Mouse (Mus musculus): ENCODE measurements around the gene Tom1. TPM values are rescaled to one million over a fixed set of nuclear protein-coding genes. Genes with fewer than 3 reads are reported as not detected.

Tom1 gene
- polyA plus RNA-seq (2012; rRNA removed; ENCODE audit: low replicate concordance): 65.5 and 66.4 TPM in 2 replicates

DNA sequence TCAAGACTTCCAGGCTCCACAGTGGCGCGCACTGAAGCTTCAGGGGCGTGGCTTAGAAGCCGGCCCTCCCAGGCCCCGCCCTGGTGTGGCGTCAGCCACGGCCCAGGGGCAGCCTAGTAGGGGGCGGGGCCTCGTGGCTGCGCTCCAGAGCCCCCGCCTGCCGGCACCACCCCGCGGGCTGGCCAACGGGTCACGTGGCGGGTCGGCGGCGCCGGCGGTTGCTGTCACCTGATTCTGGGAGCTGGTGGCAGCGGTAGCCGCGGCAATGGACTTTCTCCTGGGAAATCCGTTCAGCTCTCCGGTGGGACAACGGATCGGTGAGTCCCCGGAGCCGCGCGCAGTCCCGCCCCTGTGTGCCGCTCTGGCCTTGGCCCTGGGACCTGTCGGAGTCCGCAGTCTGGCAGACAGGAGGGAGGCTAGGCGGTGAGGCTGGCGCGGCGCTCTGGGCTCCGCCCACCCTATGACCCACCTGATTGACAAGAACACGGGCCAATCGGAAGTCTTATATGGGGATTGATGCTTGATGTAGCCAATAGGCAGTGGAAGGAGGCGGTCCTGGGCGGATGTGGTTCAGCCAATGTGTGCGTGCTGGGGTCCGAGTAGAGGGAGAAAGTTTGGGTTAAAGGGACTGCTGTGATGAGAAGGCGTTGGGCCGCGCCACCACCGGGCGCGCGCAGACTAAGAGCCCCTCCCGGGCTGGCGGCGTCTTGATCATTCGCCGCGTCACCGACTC is at the start of gene Tom1:
Gene Tom1 (plus strand): TSS at position 195 of the 733 bp plus-strand sequence.

DNA sequence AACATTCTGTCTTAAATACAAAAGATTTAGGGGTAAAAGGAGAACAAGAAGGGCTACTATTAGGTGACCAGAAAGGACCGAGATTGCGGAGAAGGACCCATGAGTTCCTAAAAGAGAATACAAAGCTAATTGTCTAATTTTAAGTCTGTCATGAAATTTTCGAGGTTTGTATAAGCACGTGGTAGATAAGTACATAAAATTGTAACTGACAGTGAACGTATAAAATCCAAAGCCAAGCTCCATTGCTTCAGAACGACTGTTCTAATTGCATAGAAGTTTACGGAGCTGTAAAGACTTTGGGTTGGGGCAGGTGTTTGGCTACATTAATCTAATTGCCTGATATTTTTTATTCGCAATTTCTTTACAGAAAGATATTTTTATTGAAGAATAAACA is 40.4 kb upstream of the Tom1 start, which contains the start of gene Hmgxb4:
Gene Hmgxb4 (plus strand): TSS at position 276 of the 394 bp plus-strand sequence.

DNA sequence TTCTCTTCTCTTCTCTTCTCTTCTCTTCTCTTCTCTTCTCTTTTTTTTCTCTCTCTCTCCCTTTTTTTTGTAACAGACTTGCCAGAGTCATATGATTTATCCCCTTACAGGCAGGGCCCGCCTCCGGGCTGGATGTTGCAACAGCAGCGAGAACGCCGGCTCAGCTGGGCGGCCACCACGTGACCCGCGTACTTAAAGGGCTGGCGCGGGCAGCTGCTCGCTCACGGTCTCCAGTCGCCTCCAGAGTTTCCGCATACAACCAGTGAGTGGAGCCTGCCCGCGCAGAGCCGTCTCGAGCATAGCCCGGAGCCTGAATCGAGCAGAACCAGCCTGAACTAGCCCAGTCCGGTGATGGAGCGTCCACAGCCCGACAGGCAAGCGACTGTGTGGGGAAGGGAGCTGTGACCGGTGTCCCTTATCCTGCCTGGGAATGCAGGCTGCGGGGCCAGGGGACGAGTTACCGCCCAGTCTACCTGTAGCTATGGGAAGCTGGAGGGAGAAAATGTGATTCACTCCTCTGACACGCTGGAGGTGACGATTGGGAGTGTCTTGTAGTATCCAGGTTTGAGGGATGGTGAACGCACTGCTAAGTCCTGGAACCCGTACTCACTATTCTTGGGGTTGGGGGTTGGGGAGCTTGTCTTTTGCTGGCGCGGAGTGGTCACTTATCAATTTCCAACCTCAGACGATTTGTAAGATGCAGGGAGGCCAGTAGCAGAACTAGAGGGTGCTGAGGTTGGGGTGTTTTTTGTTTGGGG is 60.1 kb downstream of the Tom1 start, which contains the start of gene Hmox1:
Gene Hmox1 (plus strand): TSS at position 223 of the 758 bp plus-strand sequence.

DNA sequence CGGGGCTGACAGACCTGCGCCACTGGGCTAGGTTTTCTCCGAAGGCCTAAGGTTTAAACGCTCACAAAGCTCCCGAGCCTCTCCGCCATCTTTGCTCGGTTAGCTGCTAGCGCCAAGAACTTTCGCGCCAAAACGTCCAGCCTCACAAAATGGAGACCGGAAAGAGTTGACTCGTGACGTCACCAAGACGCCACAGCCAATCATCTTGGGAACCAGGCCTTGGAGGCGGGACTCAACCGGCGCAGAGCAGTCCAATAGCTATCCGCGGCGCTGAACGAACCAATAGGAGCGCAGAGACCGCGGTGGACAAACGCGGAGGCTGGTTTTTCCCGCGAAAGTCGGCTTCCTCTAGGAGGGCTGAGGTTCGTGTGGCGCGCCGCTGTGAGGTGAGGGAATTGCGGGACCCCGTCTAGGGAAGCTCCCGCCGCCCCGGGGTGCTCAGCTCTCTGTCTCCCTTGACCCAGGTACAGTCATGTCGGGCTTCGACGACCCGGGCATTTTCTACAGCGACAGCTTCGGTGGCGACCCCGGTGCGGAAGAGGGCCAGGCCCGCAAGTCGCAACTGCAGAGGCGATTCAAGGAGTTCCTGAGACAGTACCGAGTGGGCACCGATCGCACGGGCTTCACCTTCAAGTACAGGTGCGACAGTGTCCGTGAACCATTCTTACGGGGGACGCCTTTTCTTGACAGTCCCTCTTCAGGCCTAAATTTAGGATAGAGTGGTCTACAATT is 75.9 kb downstream of the Tom1 start, which contains the start of gene Mcm5:
Gene Mcm5 (plus strand): TSS at position 334 of the 732 bp plus-strand sequence.

Other genes starting within 250 kb of the Tom1 start
- gene Isx, start 160.5 kb upstream of the Tom1 start, polyA plus RNA-seq (2012; rRNA removed; ENCODE audit: low replicate concordance): not detected in 2 replicates
- 17.1 and 36.8 TPM in 2 replicates for gene Hmgxb4, start 40.3 kb upstream of the Tom1 start, polyA plus RNA-seq (2012; rRNA removed; ENCODE audit: low replicate concordance)
- 30.9 and 54.9 TPM in 2 replicates for gene Hmox1, start 59.9 kb downstream of the Tom1 start, polyA plus RNA-seq (2012; rRNA removed; ENCODE audit: low replicate concordance)
- 6.7 and 37.3 TPM in 2 replicates for gene Mcm5, start 75.9 kb downstream of the Tom1 start, polyA plus RNA-seq (2012; rRNA removed; ENCODE audit: low replicate concordance)
- 0.77 and 37.7 TPM in 2 replicates for gene Rasd2, start 180.2 kb downstream of the Tom1 start, polyA plus RNA-seq (2012; rRNA removed; ENCODE audit: low replicate concordance)

Measured in subcutaneous adipose tissue, adult 2 months (tissue).